Mouse (Mus musculus) heart, embryonic 15.5 days (tissue): ENCODE measurements around the gene Scgb2b27. TPM values are rescaled to one million over a fixed set of nuclear protein-coding genes. Genes with fewer than 3 reads are reported as not detected.
"Not testable (repeated sequence)": the region's sequence is repeated elsewhere in the genome, so short reads cannot be mapped to it uniquely, and the experiment has no call there.

Experiments
- ATAC-seq: fragments of 200-750 bp; cut with Nextera tagmentation; replicated peaks from 2 replicates; pipeline ENCODE4 v1.8.0; 2017; ENCODE audit warnings: low read depth, moderate TSS enrichment; ENCODE audit not compliant: insufficient number of reproducible peaks, insufficient read depth, low FRiP score
- H3K27ac ChIP-seq: fragments of 300-500 bp; sonication (generic); 2 replicates; pipeline ENCODE4 v1.5.1; 2015; ENCODE audit warnings: mild to moderate bottlenecking, inconsistent platforms
- H3K27me3 ChIP-seq: fragments of 300-500 bp; sonication (generic); 2 replicates; pipeline ENCODE4 v1.6.1; 2015; ENCODE audit warnings: inconsistent platforms
- H3K36me3 ChIP-seq: fragments of 300-500 bp; sonication (generic); 2 replicates; pipeline ENCODE4 v1.6.1; 2015; ENCODE audit warnings: mild to moderate bottlenecking, inconsistent platforms
- H3K4me1 ChIP-seq: fragments of 300-500 bp; sonication (generic); replicated peaks from 2 replicates; pipeline ENCODE4 v1.6.1; 2015; ENCODE audit warnings: inconsistent platforms
- H3K4me2 ChIP-seq: fragments of 300-500 bp; sonication (generic); 2 replicates; pipeline ENCODE4 v1.6.1; 2015; ENCODE audit warnings: inconsistent platforms, mild to moderate bottlenecking, moderate library complexity
- H3K4me3 ChIP-seq: fragments of 300-500 bp; sonication (generic); 2 replicates; pipeline ENCODE4 v1.5.1; 2015; ENCODE audit warnings: mild to moderate bottlenecking, inconsistent platforms
- H3K9ac ChIP-seq: fragments of 300-500 bp; sonication (generic); 2 replicates; pipeline ENCODE4 v1.6.1; 2015; ENCODE audit warnings: mild to moderate bottlenecking, inconsistent platforms
- H3K9me3 ChIP-seq: fragments of 300-500 bp; sonication (generic); replicated peaks from 2 replicates; pipeline ENCODE4 v1.6.1; 2016; ENCODE audit warnings: inconsistent platforms
- WGBS: fragments of 180-500 bp; shearing (Covaris S2); methylation state at CpG from one replicate; pipeline ENCODE4 v1.1.7; 2015; ENCODE audit warnings: mixed read lengths; 5-methylcytosine and 5-hydroxymethylcytosine counted together
- polyA plus RNA-seq: library from polyadenylated mRNA; unstranded; fragments of >200 nt; fragmentation: Nextera tagmentation; extraction: Ambion mirVana; gene quantifications from 2 replicates; pipeline ENCODE4 v1.2.1, GENCODE M21; 2015

Gene Scgb2b27
- polyA plus RNA-seq: not detected in 2 replicates

DNA sequence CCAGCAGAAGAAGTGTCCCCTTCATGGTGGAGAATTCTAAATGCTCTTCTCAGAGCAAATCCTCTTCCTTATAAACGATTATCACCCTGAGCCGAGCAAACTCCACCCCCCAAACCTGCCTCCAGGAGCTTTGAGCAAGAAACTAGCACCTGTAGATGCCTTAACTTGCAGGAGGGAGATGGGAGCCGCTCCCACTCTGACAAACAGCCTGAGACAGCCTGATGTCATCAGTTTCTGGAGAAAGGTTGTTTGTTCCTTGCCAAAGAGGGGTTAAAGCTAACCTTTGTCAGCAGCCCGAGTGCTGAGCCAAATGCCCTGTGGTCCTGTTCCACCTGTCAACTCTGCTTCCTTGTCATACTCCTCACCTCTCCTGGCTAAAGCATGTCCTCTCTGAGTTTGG is at the start of gene Scgb2b27:
Scgb2b27 (minus strand) TSS at position 101 of the 400 bp plus-strand sequence.
- no peak within 1 kb of the TSS for H3K4me3 ChIP-seq
- no peaks in the 10 kb centered on the region for H3K27me3 ChIP-seq
- no peak within 1 kb of the TSS for H3K4me2 ChIP-seq
- H3K27ac ChIP-seq: no peak within 1 kb of the TSS
- H3K4me1 ChIP-seq: no peaks in the 10 kb centered on the region
- no peak within 1 kb of the TSS for H3K9ac ChIP-seq
- 70% methylated on average over 4 of the region's 4 CpGs for WGBS
- no peak for ATAC-seq
- H3K9me3 ChIP-seq: no peaks in the 10 kb centered on the region; the same call in 1 of the 2 replicates
- no peaks in the 10 kb centered on the region for H3K36me3 ChIP-seq

DNA sequence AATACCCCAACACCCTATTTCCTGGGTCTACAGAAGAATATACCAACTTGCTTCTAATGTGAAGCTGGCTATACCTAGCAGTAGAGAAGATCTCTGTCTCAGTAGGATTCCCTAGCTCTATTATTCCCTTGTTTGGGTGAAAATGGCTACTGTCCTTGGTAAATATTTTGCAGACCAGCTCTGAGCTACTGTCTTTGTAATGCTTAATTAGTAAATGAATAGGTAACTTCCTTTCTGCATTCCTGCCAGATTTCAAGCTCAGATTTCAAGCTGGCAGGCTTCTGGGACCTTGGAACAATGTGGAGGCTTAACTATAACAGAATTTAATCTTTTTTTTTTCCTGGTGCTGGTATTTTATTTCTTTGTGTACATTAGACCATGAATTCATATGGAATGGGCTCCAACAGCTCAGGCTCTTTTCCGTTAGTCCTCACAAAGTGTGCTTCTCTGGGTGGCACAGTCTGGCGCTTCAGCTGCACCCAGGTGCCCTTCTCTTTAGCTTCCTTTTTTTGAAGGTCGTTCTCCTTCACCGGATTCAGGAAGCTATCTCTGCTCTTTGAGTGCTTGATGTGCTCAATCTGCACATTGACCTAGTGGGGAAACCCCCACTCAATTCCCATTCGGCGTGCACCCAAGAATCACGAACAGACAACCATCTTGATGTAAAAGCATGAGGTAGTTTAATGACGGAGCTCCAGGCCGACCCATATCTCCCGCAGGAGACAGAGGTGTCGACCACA is 22.5 kb upstream of the Scgb2b27 start:
- not testable (repeated sequence) for H3K36me3 ChIP-seq, H3K9ac ChIP-seq

GRCm38 (mm10) chr7:34034579-34034978 is 20.8 kb upstream of the Scgb2b27 start:
- 75% methylated on average over 3 of the region's 4 CpGs for WGBS

More for the DNA sequence above, 22.5 kb upstream of the Scgb2b27 start:
- not testable (repeated sequence) for H3K4me1 ChIP-seq, H3K4me2 ChIP-seq, H3K4me3 ChIP-seq, H3K9me3 ChIP-seq, H3K27ac ChIP-seq, ATAC-seq, H3K27me3 ChIP-seq
- WGBS: 84% methylated on average over 11 of the region's 11 CpGs

GRCm38 (mm10) chr7:34030026-34030425 is 16.3 kb upstream of the Scgb2b27 start:
- no peak overlapping the region for H3K27ac ChIP-seq
- H3K36me3 ChIP-seq: no peaks in the 10 kb centered on the region
- 90% methylated on average over 11 of the region's 11 CpGs for WGBS
- H3K27me3 ChIP-seq: no peaks in the 10 kb centered on the region
- H3K4me3 ChIP-seq: no peak overlapping the region
- no peak for ATAC-seq
- no peak overlapping the region for H3K9ac ChIP-seq
- no peaks in the 10 kb centered on the region for H3K4me1 ChIP-seq
- H3K4me2 ChIP-seq: no peak overlapping the region
- H3K9me3 ChIP-seq: peaks cover 9% of the 10 kb centered on the region; the same call in 1 of the 2 replicates

More at GRCm38 (mm10) chr7:34034579-34034978, 20.8 kb upstream of the Scgb2b27 start:
- H3K9me3 ChIP-seq, H3K36me3 ChIP-seq, ATAC-seq, H3K9ac ChIP-seq, H3K4me1 ChIP-seq, H3K27me3 ChIP-seq, H3K27ac ChIP-seq, H3K4me3 ChIP-seq, H3K4me2 ChIP-seq: not testable (repeated sequence)

DNA sequence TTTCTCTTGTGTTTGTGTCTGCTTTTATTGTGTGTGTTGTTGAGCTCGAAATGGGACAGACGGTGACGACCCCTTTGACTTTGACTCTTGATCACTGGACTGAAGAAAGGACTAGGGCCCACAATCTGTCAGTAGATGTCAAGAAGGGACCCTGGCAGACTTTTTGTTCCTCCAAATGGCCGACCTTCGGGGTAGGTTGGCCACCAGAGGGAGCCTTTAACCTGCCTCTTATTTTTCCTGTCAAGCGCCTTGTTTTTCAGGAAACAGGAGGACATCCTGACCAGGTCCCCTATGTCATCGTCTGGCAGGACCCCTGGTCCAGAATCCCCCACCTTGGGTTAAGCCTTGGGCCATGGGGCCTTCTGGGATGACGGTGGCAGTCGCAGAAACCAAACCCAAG is 13.5 kb upstream of the Scgb2b27 start:
- H3K27me3 ChIP-seq, H3K4me3 ChIP-seq, ATAC-seq, H3K9me3 ChIP-seq, H3K27ac ChIP-seq, H3K36me3 ChIP-seq, H3K4me2 ChIP-seq, H3K9ac ChIP-seq, H3K4me1 ChIP-seq: not testable (repeated sequence)
- WGBS: 74% methylated on average over 9 of the region's 9 CpGs

DNA sequence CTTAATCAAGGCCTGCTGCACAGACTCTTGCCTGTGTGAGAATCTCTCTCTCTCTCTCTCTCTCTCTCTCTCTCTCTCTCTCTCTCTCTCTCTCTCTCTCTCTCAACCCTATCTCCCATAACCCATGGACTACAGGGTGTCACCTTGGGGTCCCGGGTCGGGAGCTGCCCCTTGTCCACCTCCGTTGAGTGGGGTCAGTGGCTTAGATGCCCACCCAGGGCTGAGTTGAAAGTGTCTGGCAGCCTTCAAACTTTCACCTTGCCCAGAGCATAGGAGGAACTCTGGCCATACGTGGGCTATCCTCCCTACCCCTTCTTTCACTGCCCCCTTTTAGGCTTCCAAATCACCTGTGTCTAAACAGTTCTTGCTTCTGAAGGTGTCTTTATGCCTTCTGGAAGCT is 11.9 kb upstream of the Scgb2b27 start:
- ATAC-seq: no peak
- no peaks in the 10 kb centered on the region for H3K4me1 ChIP-seq
- no peak overlapping the region for H3K4me3 ChIP-seq
- no peaks in the 10 kb centered on the region for H3K36me3 ChIP-seq
- WGBS: 55% methylated on average over 4 of the region's 4 CpGs
- H3K9me3 ChIP-seq: peaks cover 13% of the 10 kb centered on the region
- H3K27ac ChIP-seq: no peak overlapping the region
- H3K27me3 ChIP-seq: no peaks in the 10 kb centered on the region
- no peak overlapping the region for H3K9ac ChIP-seq
- no peak overlapping the region for H3K4me2 ChIP-seq

GRCm38 (mm10) chr7:34021183-34021582 is 7.4 kb upstream of the Scgb2b27 start, which contains the start of gene Scgb1b27:
Gene Scgb1b27 (plus strand): TSS chr7:34021483.
- WGBS: 70% methylated on average over 1 of the region's 1 CpGs
- not testable (repeated sequence) for H3K4me3 ChIP-seq, H3K36me3 ChIP-seq, H3K4me1 ChIP-seq, H3K9me3 ChIP-seq, ATAC-seq, H3K4me2 ChIP-seq, H3K27me3 ChIP-seq, H3K27ac ChIP-seq, H3K9ac ChIP-seq

GRCm38 (mm10) chr7:33982281-33982680 is 31.5 kb downstream of the Scgb2b27 start:
- ATAC-seq, H3K4me3 ChIP-seq, H3K27me3 ChIP-seq, H3K4me1 ChIP-seq, H3K9ac ChIP-seq, H3K4me2 ChIP-seq, H3K27ac ChIP-seq, H3K36me3 ChIP-seq, H3K9me3 ChIP-seq: not testable (repeated sequence)
- 16% methylated on average over 8 of the region's 9 CpGs for WGBS

Other genes starting within 250 kb of the Scgb2b27 start
- gene Scgb2b26, start 68.9 kb downstream of the Scgb2b27 start, polyA plus RNA-seq: not detected in 2 replicates
- gene Scgb1b27, start 7.5 kb upstream of the Scgb2b27 start, polyA plus RNA-seq: not detected in 2 replicates
- not detected in 2 replicates for gene Scgb1b30, start 81.5 kb upstream of the Scgb2b27 start, polyA plus RNA-seq
- gene Wtip, start 119.3 kb upstream of the Scgb2b27 start, polyA plus RNA-seq: 4.3 and 6.5 TPM in 2 replicates
- gene Uba2, start 155.7 kb upstream of the Scgb2b27 start, polyA plus RNA-seq: 89.0 and 108 TPM in 2 replicates
- gene Pdcd2l, start 182.7 kb upstream of the Scgb2b27 start, polyA plus RNA-seq: 46.9 and 55.1 TPM in 2 replicates
- gene Gpi1, start 216.4 kb upstream of the Scgb2b27 start, polyA plus RNA-seq: 660 and 727 TPM in 2 replicates
- 0.31 TPM in 1 of 2 replicates, not detected in the other for gene Gm6096, start 237.1 kb upstream of the Scgb2b27 start, polyA plus RNA-seq